In the genomic region with DNA sequence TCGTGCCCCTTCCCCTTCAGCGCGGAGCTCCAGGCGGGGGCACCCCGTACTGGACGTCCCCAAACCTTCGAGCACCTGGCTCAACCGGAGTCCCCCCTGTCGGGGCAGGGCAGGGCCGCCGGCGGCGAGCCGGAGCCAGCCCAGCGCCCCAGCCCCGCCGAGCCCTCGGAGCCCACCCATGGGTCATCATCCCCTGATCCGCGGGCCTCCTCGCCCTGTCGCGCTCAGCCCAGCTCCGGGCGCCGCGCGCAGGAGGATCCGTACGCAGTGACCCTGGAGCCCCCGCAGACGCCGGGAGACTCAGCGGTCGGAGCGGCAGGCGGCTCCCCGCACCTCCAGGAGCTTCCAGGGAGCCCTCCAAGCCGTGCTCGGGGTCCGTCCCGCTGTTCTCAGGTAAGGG, we compare ENCODE assay signal across 8 mouse cellular contexts. TPM values are rescaled to one million over a fixed set of nuclear protein-coding genes. Genes with fewer than 3 reads are reported as not detected.
DNase-seq lines count a peak whose midpoint lies in the region; ATAC-seq and TF ChIP-seq lines count a peak whose summit lies in the region.

A gene (plus strand): TSS at position 259 of the 400 bp plus-strand sequence.

- no peak for TF ChIP-seq POLR2A in testis, adult 2 months (IDR thresholded peaks at IDR 0.05; ENCODE audit: control insufficient read depth, low read depth, low read length)

- no peak for TF ChIP-seq EP300 in liver, embryonic 14.5 days (IDR thresholded peaks at IDR 0.05; ENCODE audit: low read depth)

- H3K4me3 ChIP-seq in testis, adult 2 months (ENCODE audit: control insufficient read depth, low read depth, low read length), result peak within 1 kb of the TSS; percentile 92
- H3K4me3 ChIP-seq in hindbrain, embryonic 12.5 days, result peak within 1 kb of the TSS; percentile 57
- H3K4me3 ChIP-seq in liver, embryonic 14.5 days (ENCODE audit: insufficient read depth in 1 of 2, low read depth in 2 of 2, low read length in 2 of 2), result peak within 1 kb of the TSS; percentile 36 to 38

- H3K27ac ChIP-seq in testis, adult 2 months (ENCODE audit: control insufficient read depth, insufficient read depth, low read depth, low read length), result peak within 1 kb of the TSS; percentile 68
- no peak within 1 kb of the TSS for H3K27ac ChIP-seq in hindbrain, embryonic 12.5 days
- H3K27ac ChIP-seq in liver, embryonic 14.5 days, result no peak within 1 kb of the TSS

- no peaks in the 10 kb centered on the region for H3K9me3 ChIP-seq in hindbrain, embryonic 12.5 days (replicated peaks)
- no peaks in the 10 kb centered on the region for H3K9me3 ChIP-seq in liver, embryonic 14.5 days (ENCODE audit: control insufficient read depth, low read length)

- no peaks in the 10 kb centered on the region for H3K27me3 ChIP-seq in testis, adult 2 months (ENCODE audit: control insufficient read depth, insufficient read depth, low read length)
- peaks cover 81% of the 10 kb centered on the region for H3K27me3 ChIP-seq in hindbrain, embryonic 12.5 days
- peaks cover 40% of the 10 kb centered on the region for H3K27me3 ChIP-seq in liver, embryonic 14.5 days (ENCODE audit: control insufficient read depth, insufficient read depth, low read length)

- H3K9ac ChIP-seq in hindbrain, embryonic 12.5 days, result peak within 1 kb of the TSS; percentile 53
- H3K9ac ChIP-seq in liver, embryonic 14.5 days (replicated peaks), result no peak within 1 kb of the TSS

- H3K36me3 ChIP-seq in testis, adult 2 months (ENCODE audit: control insufficient read depth, insufficient read depth, low read length), result no peaks in the 10 kb centered on the region
- H3K36me3 ChIP-seq in hindbrain, embryonic 12.5 days, result no peaks in the 10 kb centered on the region
- no peaks in the 10 kb centered on the region for H3K36me3 ChIP-seq in liver, embryonic 14.5 days (replicated peaks; ENCODE audit: control insufficient read depth, insufficient read depth, low read depth)

- TF ChIP-seq CTCF in testis, adult 2 months (IDR thresholded peaks at IDR 0.05; ENCODE audit: control insufficient read depth, insufficient read depth, insufficient replicate concordance, low read depth, low read length), result no peak
- no peak for TF ChIP-seq CTCF in liver, embryonic 14.5 days (IDR thresholded peaks at IDR 0.05; ENCODE audit: low read depth)

- H3K4me1 ChIP-seq in testis, adult 2 months (ENCODE audit: control insufficient read depth, insufficient read depth, low read length), result peaks cover 15% of the 10 kb centered on the region
- peaks cover 7% of the 10 kb centered on the region for H3K4me1 ChIP-seq in hindbrain, embryonic 12.5 days
- H3K4me1 ChIP-seq in liver, embryonic 14.5 days (replicated peaks; ENCODE audit: control insufficient read depth in 2 of 2, insufficient read depth in 2 of 2, low read length in 1 of 2), result 0 out of 4 replicates have a peak, but pooled peaks cover 0 to 3% of the 10 kb centered on the region in 2 experiments

- WGBS in hindbrain, embryonic 12.5 days, result 1% methylated on average over 36 of the region's 42 CpGs
- 2% methylated on average over 40 of the region's 42 CpGs for WGBS in liver, embryonic 14.5 days (ENCODE audit: insufficient replicate concordance)

- no peak for DNase-seq in gastrocnemius, adult 8-10 months (ENCODE audit: low spot score in 2 of 2)
- DNase-seq in gastrocnemius, postnatal 25 days, result no peak
- DNase-seq in testis, postnatal 14 days (ENCODE audit: low spot score), result no peak
- no peak for DNase-seq in liver, embryonic 14.5 days (ENCODE audit: low read depth in 3 of 3, low spot score in 3 of 3)
- no peak for DNase-seq in B cell, adult 2 months

- ATAC-seq in hindbrain, embryonic 12.5 days (ENCODE audit: low FRiP score), result peak; percentile 21
- ATAC-seq in liver, embryonic 14.5 days (ENCODE audit: insufficient read depth), result no peak
- ATAC-seq in CD4-positive, CD25-positive, alpha-beta regulatory T cell, adult 4 months, result no peak

- peak within 1 kb of the TSS; percentile 97 for H3K4me2 ChIP-seq in hindbrain, embryonic 12.5 days (replicated peaks)
- peak within 1 kb of the TSS; percentile 59 for H3K4me2 ChIP-seq in liver, embryonic 14.5 days (ENCODE audit: low read depth)

RNA-seq across cellular contexts. Expression of the gene that starts here (rescaled TPM):
- total RNA-seq in gastrocnemius, adult 8-10 months (2022), result 100 to 1,000 TPM; 109 to 132 (median 120) TPM
- 1 to 10 TPM; 1.3 to 1.5 TPM for total RNA-seq in gastrocnemius, postnatal 25 days (2021)
- 5.1 and 6.1 TPM in 2 replicates for polyA plus RNA-seq in testis, adult 2 months (2012; rRNA removed)
- polyA plus RNA-seq in hindbrain, embryonic 12.5 days (2016; fragmentation: Nextera tagmentation; extraction: Ambion mirVana), result 0.79 and 0.96 TPM in 2 replicates
- 0.04 TPM in 1 of 2 replicates, not detected in the other for polyA plus RNA-seq in liver, embryonic 14.5 days (2012; rRNA removed)
- polyA plus RNA-seq in liver, embryonic 14.5 days (2014; fragmentation: Nextera tagmentation; extraction: Ambion mirVana), result not detected in 2 replicates
- polyA plus RNA-seq in CD4-positive, CD25-positive, alpha-beta regulatory T cell, adult 4 months (2017; shearing (Covaris generic)), result not detected

Comparison
In these comparisons a context has a peak if more than half of its experiments do, and no peak if none do; other contexts are left out.
1. RNA of the gene that starts here (total RNA-seq): 109 to 132 TPM in gastrocnemius, adult 8-10 months; 1.3 to 1.5 TPM in gastrocnemius, postnatal 25 days; every median in the first group is over 10 times any median in the second.
2. Peak in ATAC-seq, H3K4me3 ChIP-seq, H3K9ac ChIP-seq and H3K4me2 ChIP-seq in hindbrain, embryonic 12.5 days; RNA of the gene not detected or under 1 TPM.
3. H3K4me3 ChIP-seq: peak in every context shown above with its lines; median percentile 92 in testis, adult 2 months; 57 in hindbrain, embryonic 12.5 days; 37 in liver, embryonic 14.5 days.